Mouse (Mus musculus): ENCODE measurements around the gene Dse.
A peak's percentile ranks its signal among the peaks of the same experiment; 100 is the strongest.
"Not testable (repeated sequence)": the region's sequence is repeated elsewhere in the genome, so short reads cannot be mapped to it uniquely, and the experiment has no call there.

The Dse gene

DNA sequence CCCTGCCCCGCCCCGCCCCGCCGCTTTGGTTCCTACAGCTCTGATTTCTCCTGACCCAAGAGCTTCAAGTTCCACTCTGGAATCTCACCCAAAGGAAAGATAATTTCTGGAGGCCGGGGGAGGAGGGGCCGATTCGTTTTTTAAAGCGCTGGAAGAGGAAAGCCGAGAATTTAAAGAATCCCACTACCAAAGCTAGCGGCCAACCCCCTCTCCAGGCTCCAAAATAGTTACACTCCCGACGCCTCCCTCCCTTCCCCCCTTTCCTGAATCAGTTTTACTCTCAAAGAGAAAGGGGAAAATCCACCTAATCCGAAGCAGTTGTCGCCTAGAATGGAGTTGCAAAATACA is at the start of gene Dse:
Gene Dse, minus strand, starts transcription at position 213 of the 348 bp plus-strand sequence.
- DNase-seq (ENCODE audit: low read depth, low spot score): peak; percentile 13

DNA sequence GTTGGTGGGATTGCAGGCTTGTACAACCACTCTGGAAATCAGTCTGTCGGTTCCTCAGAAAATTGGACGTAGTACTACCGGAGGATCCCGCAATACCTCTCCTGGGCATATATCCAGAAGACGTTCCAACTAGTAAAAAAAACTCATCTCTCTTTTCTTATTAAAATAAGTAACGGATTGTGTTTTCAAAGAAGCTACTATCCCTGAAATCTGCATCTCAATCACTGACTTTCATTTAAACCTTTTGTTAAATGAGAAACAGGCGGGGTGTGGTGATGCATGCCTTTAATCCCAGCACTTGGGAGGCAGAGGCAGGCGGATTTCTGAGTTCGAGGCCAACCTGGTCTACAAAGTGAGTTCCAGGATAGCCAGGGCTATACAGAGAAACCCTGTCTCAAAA is 45.3 kb upstream of the Dse start:
- not testable (repeated sequence) for DNase-seq (ENCODE audit: low read depth, low spot score)

DNA sequence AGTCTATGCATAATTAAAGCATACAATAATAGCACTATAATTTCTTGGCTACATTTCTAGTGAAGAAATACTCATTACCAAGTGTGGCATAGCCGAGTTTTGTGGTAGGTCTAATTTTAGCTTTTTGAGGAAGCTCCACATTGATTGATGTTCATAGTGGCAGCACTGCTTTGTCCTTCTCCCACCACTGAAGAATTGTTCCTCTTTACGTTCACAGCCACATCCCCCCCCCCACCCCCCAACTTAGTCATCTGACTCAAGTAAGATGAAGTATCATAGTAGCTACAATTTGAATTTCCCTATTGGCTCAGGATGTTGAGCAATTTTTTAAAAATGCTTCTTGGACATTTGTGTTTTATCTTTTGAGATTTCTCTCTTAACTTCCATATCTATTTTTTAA is 42.1 kb upstream of the Dse start:
- DNase-seq (ENCODE audit: low read depth, low spot score): no peak

DNA sequence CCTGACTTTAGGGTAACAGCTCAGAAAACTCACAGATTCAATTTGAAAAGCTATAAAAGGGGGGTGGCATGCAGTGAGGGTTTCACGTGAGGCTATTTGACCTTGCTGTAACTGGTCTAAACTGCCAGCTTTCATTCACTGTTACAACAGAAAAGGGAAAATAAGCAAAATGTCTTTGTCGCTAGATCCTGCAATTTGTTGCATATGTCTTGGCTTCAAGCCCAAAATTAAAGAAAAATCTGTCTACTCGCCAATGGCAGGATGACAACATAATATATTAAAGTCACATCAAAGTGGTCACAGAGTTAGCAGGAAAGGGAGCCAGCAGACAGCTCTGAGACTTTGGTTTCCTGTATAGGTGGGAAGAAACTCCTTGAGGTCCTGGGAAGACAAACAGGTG is 40.2 kb upstream of the Dse start:
- DNase-seq (ENCODE audit: low read depth, low spot score): no peak

DNA sequence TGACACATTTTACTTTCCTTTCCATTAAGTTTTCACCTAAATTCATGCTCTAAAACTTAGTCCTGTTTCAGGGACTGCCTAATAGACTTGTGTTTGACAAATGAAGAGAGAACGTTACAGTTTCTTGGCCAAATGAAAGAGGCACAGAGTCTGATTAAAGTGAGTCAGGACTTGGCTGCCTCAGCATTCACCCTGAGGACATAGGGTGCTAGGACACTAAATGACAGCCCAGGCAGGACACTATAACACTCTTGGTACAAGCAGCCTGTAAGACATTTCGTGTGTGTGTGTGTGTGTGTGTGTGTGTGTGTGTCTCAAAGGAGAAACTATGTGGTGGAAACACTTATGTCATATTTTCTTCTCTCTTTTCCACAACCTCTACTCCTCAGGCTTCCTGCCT is 38.6 kb upstream of the Dse start:
- DNase-seq (ENCODE audit: low read depth, low spot score): no peak

DNA sequence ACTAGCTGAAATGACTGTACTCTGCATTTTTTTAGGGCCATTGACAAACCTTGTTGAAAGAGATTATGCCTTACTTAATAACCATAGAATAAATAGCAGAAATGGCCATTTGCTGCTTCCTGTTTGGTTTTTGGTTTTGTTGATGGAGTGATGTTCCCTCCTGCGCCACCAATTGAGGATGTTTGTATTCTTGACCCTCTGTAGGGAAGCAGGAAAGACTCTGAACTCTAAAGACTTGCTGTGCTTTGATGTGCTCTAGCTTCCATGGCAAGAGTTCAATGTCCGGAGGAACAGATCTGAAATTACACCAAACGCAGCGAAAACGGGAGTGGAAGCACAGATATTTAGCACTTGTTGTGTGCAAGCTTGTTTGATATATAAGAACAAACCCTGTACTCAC is 37.2 kb upstream of the Dse start:
- DNase-seq (ENCODE audit: low read depth, low spot score): no peak

DNA sequence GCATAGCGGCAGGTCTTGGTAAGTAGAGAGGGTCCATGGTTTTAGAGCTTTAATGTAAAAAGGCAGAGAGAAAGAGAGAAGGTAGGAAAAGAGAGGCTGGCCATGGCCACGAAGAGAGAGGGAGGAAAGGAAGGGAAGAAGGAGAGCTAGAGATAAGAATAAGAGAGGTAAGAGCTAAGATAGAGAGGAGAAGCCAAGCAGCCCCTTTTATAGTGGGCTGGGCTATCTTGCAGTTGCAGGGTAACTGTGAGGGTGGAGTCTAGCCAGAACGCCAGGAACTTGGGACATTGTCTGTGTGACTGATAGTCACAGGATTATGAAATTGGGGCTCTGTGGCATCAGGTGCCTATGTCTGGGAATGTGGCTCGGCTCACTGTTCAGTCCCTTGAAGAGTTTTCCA is 31.0 kb upstream of the Dse start:
- DNase-seq (ENCODE audit: low read depth, low spot score): no peak

DNA sequence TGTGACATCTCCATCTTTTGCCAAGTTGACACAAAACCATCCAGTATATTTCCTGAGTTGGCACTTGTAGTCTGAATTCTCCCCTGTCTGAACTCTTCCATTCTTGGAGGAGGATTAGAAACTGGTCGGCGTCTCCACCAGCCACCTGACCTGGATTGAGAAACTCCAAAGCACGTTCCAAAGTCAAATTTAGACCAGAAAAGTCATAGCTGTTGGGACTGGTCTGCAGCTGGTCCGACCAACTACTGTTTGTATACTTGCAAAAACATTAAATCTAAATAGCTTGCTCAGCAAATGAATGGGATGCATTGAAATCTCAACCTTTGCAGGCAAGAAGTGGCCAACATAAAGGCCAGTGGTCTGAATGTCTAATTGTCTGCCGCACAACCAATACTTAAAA is 29.1 kb upstream of the Dse start:
- DNase-seq (ENCODE audit: low read depth, low spot score): no peak

DNA sequence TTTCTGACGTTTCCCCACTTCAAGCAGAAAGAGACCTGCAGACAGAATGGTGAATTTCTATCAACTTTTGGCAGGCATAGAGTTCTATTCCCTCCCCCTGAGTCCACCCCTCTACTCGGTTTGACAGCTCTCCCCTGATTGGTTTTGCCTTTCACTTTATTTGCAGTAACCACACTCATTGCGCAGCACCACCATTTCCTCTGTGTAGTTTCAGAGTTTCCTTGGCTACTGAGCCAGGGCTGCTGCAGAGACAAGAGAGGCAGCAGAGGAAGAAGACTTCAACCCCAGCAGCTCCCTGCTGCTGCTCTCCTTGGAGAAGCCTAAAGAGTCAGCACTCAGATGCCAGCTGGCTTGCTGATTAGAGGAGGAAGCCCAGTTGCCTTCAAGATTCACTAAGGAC is 27.9 kb upstream of the Dse start:
- no peak for DNase-seq (ENCODE audit: low read depth, low spot score)

DNA sequence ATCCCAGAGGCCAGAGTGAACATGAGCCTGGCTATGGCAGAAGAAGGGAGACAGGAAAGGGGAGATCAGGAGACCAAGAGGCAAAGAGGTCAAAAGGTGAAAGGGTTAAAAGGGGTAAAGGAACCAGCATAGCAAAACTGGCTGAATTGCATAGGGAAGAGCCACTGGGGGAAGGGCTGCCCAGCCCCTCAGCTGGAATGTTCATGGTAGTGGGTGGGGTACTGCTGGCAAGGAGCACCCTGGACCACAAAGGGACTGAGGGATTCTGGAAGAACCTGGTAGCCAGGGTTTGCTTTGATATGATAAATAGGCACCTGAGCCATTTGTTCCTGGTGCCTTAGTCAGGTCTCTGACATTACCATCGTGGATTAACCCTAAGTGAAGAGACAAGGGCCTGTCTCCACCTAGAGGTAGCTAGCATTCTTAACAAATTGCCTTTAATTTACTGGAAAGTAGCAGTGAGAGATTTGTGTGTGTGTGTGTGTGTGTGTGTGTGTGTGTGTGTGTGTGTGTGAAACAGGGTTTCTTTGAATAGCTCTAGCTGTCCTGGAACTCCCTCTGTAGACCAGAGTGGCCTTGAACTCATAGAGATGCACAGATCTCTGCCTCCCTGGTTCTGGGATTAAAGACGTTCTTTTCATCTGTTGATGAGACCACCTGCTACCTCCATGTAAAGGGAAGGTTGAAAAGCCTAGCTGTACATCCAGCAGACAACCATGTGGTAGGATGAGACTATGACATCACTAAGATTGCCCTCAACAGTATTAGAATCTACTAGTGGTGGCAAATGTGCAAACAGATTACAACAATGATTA is 26.6 kb upstream of the Dse start:
- no peak for DNase-seq (ENCODE audit: low read depth, low spot score)

DNA sequence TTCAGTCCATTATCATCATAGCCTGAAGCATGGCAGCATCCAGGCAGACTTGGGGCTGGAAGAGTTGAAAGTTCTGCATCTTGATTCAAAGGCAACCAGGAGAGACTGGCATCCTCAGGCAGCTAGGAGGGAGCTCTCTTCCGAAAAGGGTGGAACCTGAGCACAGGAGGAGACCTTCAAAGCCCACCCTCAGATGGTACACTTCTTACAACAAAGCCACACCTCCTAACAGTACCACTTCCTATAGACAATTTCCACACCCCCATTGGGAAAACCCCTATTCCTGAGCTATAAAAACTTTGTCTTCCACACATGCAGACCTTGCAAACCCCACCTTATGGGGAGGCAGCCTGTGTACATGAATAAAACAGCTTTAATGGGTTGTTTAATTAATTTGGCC is 25.9 kb upstream of the Dse start:
- DNase-seq (ENCODE audit: low read depth, low spot score): no peak

DNA sequence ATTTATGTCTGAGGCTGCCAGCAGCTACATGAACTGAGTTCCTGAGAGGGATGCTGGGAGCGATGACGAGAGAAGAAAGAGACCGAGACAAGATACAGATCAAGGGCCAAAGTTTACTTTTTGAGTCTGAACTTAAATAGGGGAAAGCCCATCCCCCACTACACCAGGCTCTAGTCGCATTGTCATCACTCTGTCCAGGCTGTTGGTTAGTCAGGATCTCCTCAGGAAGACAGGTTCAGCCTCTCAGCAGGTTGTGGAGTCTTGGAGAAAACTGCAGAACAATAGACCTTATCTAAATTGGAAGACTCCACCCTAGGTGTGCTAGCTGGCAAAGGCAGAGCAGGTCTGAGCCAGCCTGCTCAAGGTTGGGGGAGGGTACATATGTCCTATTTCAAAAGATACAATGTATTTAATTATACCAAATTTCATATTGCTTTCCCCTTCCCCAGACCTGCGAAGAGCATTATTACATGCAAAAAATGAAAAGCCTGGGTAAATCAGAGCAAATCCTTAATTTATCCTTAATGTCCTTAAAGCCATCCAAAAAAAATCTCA is 22.7 kb upstream of the Dse start:
- no peak for DNase-seq (ENCODE audit: low read depth, low spot score)

DNA sequence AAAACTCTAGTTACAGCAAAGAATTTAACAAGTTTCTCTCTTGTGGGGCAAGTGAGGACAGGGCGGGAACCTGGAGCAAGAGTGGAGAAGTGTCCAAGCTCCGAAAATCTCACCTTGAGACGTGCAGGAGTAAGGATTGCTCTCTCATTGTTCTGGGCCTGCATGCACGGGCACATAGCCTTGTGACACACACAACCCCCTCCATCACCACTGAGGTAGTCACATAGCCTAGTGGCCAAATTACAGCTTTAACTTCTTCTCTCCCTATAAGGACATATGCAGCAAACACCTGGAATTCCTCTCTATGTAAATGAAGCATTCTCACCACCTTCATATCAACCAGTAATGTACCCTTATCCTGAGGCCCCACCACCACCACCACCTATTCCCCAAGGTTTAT is 22.0 kb upstream of the Dse start:
- no peak for DNase-seq (ENCODE audit: low read depth, low spot score)

DNA sequence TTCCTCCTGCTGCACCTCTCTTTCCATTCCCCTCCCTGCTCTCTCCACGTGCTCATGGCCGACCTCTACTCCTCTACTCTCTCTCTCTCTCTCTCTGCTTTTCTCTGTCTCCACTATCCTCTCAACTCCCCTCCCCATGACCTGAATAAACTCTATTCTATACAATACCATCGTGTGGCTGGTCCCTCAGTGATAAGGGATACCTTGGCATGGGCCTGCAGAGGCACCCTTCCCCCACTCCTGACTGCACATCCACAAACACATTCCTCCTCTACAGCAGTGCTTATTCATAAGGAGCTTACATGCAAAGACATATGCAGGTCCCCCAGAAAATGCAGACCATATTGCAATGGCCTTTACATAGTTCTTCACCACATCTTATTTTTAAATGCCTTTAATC is 16.1 kb upstream of the Dse start:
- no peak for DNase-seq (ENCODE audit: low read depth, low spot score)

DNA sequence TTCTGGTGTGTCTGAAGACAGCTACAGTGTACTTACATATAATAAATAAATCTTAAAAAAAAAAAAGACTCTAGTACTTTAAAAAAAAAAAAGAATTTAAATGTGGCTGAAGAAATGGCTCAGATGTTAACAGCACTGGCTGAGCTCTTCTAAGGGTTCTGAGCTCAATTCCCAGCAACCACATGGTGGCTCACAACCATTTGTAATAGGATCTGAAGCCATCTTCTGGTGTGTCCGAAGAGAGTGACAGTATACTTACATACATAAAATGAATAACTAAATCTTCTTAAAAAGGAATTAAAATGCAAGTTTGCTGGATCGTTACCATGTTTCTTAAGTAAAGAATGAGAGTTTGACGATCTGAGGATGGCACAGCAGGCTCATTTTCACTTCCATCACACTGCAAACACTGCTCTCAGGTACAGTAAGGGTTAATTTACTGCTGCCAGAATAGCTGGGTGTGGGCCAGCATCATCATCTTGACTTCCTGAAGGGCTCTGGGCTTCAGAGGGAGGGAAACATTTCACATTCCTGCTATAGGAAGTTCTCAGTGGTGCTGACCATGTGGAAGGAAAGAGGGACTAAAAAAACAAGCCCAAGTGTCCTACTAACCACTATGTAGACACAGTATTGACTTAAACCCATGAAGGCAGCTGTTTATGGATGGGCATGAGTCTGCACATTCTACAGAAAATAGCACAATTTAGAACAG is 14.6 kb upstream of the Dse start:
- no peak for DNase-seq (ENCODE audit: low read depth, low spot score)

DNA sequence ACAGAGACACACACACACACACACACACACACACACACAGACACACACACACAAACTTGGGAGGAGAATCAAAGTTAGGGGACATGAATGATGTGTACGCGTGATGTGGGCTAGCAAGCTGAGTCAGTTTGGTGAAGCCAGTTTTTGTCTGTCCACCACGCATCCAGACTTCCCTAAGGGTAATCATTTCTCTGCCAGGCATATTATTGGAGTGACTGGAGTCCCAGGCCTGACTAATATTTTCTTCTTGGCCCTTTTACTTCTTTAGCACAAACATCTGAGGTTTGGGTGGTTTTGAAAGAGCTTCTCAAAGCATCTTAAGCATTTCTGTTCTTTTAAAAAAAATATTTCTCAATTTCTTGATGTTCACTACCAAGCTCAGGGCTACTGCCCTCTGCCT is 10.7 kb upstream of the Dse start:
- DNase-seq (ENCODE audit: low read depth, low spot score): no peak

DNA sequence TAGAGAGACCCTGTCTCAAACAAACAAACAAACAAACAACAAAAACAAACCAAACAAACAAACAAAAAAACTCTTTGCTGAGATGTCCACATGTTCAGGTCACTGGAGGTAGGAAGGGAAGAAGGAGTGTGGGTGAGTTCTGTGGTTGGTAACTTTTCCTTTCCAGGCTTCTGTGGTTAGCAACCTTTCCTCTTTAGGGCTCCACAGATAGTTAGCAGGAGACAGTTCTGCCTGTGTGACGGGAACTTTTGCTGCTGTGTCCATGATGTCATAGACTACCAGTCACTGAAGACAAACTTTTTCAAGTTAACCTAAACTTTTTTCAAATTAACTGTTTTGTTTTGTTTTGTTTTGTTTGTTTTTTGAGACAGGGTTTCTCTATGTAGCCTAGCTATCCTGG is 8.2 kb upstream of the Dse start:
- no peak for DNase-seq (ENCODE audit: low read depth, low spot score)

DNA sequence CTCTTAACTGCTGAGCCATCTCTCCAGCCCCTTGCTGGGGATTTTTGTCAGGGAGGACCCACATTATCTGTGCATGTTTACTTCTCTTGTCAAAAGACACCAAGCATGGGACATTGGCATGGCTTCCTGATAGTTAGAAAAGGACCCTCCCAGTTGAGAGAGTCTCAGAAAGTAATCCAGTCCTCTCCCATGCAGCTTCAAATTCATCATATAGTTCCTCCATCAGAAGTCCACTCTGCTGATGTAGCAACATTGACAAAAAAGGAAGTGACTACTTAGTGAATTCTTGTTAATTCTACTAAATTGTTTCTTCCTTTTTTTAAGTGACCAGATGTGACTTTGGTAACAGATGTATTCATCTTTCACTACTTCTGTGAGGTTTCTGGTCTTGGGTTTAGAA is 2.4 kb upstream of the Dse start:
- DNase-seq (ENCODE audit: low read depth, low spot score): no peak

DNA sequence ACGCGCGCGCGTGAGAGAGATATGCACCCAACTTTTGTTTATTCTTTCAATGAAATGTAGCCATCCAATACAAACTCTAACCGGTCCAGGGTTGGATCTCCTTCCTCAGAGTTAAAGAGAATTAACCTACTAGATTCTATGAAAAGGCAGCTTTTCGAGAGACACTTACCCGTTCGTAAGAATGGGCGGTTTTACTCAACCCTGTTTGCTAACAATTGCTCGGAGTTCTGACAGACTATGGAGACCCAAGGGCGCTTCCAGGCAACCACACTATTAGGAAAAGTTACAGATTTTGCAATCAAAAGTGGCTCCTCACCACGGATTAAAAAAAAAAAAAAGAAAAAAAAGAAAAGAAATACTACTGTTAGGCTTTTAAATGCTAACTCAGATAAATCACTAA is 516 bp upstream of the Dse start:
- no peak for DNase-seq (ENCODE audit: low read depth, low spot score)

DNA sequence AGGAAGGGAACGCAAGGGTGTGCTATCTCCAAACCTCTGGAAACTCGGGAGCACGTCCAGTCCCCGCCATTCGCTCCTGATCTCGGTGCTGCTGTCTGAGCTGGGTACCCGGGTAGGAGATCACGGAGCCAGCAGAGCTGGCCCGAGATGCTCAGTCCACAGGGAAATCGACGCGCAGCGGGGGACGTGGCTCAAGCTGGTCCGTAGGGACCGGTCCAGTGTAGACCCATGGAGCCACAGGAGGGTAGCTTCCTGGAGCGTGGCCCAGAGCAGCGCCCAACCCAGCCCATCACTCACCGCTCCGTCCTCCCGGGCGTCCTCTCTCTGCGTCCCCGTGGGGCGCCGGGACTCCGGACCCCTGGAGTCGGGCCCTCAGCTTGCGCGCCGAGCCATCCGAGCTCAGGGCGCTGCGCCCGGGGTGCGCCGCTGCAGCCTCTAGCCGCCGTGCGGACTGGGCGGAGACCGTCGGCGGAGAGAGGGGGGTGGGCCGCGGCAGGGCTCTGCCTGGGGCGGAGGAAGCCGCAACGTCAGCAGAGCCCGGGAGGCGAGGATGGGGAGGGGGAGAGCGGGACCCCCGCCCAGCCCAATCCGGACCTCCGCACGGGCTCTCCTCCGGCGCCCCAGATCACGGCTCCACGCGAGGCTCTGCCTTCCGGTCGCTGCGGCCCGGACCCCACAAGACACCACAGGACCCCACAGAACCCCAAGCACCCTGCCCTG is 572 bp downstream of the Dse start:
- peak; percentile 25 for DNase-seq (ENCODE audit: low read depth, low spot score)

DNA sequence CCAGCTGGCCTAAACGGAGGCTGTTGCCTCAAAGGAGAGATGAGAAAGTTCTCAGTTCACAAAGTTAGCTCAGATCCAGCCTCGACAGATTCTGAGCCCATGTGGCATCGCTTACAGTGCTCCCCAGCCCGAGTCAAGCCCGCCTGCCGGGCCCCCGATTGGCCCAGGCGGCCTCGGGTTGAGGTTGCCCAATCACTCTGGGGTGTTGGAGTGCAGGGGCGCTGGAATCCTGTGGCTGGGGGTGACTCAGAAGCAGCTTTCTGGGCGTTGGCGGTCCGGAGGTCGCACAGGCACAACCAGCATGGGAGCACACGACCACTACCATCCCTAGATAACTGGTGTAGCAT is 1.1 kb downstream of the Dse start:
- DNase-seq (ENCODE audit: low read depth, low spot score): no peak

DNA sequence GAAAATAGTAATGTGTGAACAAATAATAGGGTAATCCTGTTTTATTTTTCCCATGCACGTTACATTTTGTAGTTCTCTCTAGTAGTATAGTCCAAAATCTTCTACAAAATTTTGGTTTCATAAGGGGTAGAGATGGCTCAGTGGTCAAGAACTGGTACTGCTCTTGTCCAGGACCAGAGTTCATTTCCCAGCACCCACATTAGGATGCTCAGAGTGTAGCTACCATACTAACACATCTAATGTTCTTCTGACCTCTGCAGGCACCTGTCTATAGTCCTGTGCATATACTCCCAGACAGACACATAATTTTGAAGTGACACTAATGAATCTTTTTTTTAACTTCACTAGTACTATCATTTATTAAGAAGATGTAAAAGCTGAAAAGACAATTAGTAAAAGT is 1.7 kb downstream of the Dse start:
- no peak for DNase-seq (ENCODE audit: low read depth, low spot score)

DNA sequence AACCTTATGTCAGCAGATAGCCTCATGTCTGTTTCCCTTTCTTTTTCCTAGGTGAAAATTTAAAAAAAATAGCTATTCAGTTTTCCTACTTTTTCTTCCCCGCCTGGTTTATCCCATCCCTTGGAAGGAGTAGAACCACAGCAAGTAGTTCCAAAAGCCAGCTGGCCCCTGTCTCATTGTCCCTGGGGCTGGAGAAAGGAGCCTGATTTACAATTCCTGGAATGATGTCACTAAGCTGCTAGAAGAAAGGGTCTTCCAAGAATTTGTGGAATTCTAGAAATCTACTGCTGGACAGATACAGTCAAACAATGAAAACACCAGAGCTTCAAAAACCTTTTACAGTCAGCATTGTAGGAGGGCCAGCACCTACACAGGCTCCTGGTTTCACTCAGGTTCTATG is 6.8 kb downstream of the Dse start:
- no peak for DNase-seq (ENCODE audit: low read depth, low spot score)
